Mouse (Mus musculus): ENCODE data around the gene Olfr2. TPM values are rescaled to one million over a fixed set of nuclear protein-coding genes. Genes with fewer than 3 reads are reported as not detected.

Olfr2 gene
- polyA plus RNA-seq (2012; rRNA removed), result not detected in 2 replicates

- Histone ChIP-seq H3K4me3 (ENCODE audit: insufficient read depth, low read length) (no peak within 1 kb of the TSS), H3K27ac (ENCODE audit: insufficient read depth, low read length) (no peak within 1 kb of the TSS), H3K4me1 (ENCODE audit: control insufficient read depth, insufficient read depth, low read length) (no peaks in the 10 kb centered on the region)
- no peak for TF ChIP-seq POLR2A (IDR thresholded peaks at IDR 0.05; ENCODE audit: extremely low read depth, insufficient read depth, low read length)
- TF ChIP-seq CTCF (IDR thresholded peaks at IDR 0.05; ENCODE audit: extremely low read depth, insufficient read depth, low read length), result no peak
Measured at GRCm38 (mm10) chr7:107005972-107006371, at the start of gene Olfr2. Gene Olfr2, minus strand, starts transcription at chr7:107006072.

DNA sequence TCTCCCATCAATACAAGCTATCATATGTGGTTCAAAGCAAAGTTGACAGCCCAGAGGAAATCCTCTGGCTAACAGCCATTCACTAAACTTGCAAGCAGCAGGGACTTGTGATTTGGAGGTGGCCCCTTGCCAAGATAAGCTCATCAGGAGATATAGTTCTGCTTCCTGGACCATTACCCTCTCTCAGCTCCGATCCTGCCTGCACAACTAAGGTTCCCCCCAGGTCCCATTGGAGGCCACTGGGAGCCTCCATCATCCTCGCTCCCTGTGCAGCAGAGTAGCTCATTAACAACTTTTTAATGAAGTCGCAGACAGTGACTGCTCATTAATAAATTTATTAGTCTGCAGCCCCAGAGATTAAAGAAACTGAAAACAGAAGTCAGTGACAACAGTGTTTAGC, 41.7 kb upstream of the Olfr2 start:
- Histone ChIP-seq H3K4me3 (ENCODE audit: insufficient read depth, low read length) (no peak overlapping the region), H3K27ac (ENCODE audit: insufficient read depth, low read length) (no peak overlapping the region), H3K4me1 (ENCODE audit: control insufficient read depth, insufficient read depth, low read length) (no peaks in the 10 kb centered on the region)
- TF ChIP-seq POLR2A (IDR thresholded peaks at IDR 0.05; ENCODE audit: extremely low read depth, insufficient read depth, low read length) (no peak), CTCF (IDR thresholded peaks at IDR 0.05; ENCODE audit: extremely low read depth, insufficient read depth, low read length) (no peak)

GRCm38 (mm10) chr7:107045833-107046232, 40.0 kb upstream of the Olfr2 start:
- Histone ChIP-seq H3K4me1 (ENCODE audit: control insufficient read depth, insufficient read depth, low read length) (no peaks in the 10 kb centered on the region), H3K4me3 (ENCODE audit: insufficient read depth, low read length) (no peak overlapping the region), H3K27ac (ENCODE audit: insufficient read depth, low read length) (no peak overlapping the region)
- TF ChIP-seq POLR2A (IDR thresholded peaks at IDR 0.05; ENCODE audit: extremely low read depth, insufficient read depth, low read length) (no peak), CTCF (IDR thresholded peaks at IDR 0.05; ENCODE audit: extremely low read depth, insufficient read depth, low read length) (no peak)

- TF ChIP-seq POLR2A (IDR thresholded peaks at IDR 0.05; ENCODE audit: extremely low read depth, insufficient read depth, low read length) (no peak), CTCF (IDR thresholded peaks at IDR 0.05; ENCODE audit: extremely low read depth, insufficient read depth, low read length) (no peak)
- no peaks in the 10 kb centered on the region for H3K4me1 ChIP-seq (ENCODE audit: control insufficient read depth, insufficient read depth, low read length)
- no peak overlapping the region for H3K27ac ChIP-seq (ENCODE audit: insufficient read depth, low read length)
- H3K4me3 ChIP-seq (ENCODE audit: insufficient read depth, low read length), result no peak overlapping the region
Measured at GRCm38 (mm10) chr7:107044407-107044806, 38.5 kb upstream of the Olfr2 start.

DNA sequence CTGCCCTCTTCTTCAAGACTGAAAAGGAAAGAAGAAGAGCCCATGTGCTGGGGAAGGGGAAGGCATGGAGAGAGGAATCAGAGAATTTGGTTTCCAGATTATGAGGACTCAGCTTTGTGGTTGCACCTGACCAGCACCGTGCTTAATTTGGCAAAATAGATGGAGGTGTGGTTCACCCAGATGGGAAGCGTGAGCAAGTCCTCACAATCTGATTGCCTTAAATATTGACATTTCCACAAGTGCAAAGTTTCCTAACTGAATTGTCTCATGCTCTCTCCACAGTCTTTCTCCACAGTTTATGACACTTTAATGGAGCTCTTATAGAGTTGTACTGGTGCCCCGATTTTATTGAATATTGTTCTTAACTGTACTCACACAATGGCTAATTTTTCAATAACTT, 37.3 kb upstream of the Olfr2 start:
- H3K27ac ChIP-seq (ENCODE audit: insufficient read depth, low read length), result no peak overlapping the region
- H3K4me1 ChIP-seq (ENCODE audit: control insufficient read depth, insufficient read depth, low read length), result no peaks in the 10 kb centered on the region
- no peak overlapping the region for H3K4me3 ChIP-seq (ENCODE audit: insufficient read depth, low read length)
- TF ChIP-seq CTCF (IDR thresholded peaks at IDR 0.05; ENCODE audit: extremely low read depth, insufficient read depth, low read length) (no peak), POLR2A (IDR thresholded peaks at IDR 0.05; ENCODE audit: extremely low read depth, insufficient read depth, low read length) (no peak)

DNA sequence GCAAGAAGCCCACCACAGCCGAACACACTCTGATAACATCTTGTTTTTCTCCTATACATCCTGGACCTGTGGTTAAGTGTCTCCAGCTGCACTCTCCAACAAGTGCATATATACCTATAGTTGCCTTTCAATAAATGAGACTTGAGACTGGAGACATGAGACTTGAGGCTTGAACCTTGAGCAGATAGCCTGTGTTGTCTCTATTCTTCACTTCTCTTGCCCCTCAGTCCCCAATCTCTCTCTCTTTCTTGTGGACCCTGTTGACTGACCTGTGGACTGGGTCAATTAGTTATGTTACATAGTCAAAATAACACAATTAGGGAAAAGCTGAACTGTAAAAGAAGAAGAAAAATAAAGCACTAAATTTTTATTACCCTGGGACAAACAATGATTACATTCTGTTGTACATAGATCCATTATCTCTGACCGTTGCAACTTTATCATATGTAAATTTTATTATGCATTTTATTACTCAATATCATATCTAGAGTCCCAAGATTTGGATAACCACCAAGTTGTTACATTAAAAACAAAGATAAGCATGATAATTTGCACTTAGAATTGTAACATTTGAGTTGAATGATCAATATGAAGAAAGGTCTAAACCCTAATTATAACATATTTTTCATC, 34.2 kb upstream of the Olfr2 start:
- H3K4me1 ChIP-seq (ENCODE audit: control insufficient read depth, insufficient read depth, low read length), result no peaks in the 10 kb centered on the region
- H3K4me3 ChIP-seq (ENCODE audit: insufficient read depth, low read length), result no peak overlapping the region
- TF ChIP-seq CTCF (IDR thresholded peaks at IDR 0.05; ENCODE audit: extremely low read depth, insufficient read depth, low read length) (no peak), POLR2A (IDR thresholded peaks at IDR 0.05; ENCODE audit: extremely low read depth, insufficient read depth, low read length) (no peak)
- H3K27ac ChIP-seq (ENCODE audit: insufficient read depth, low read length), result no peak overlapping the region

GRCm38 (mm10) chr7:107030874-107031273, 25.0 kb upstream of the Olfr2 start, which contains the start of gene Olfr713:
Gene Olfr713, plus strand, starts transcription at chr7:107031174.
- TF ChIP-seq CTCF (IDR thresholded peaks at IDR 0.05; ENCODE audit: extremely low read depth, insufficient read depth, low read length) (no peak), POLR2A (IDR thresholded peaks at IDR 0.05; ENCODE audit: extremely low read depth, insufficient read depth, low read length) (no peak)
- Histone ChIP-seq H3K4me1 (ENCODE audit: control insufficient read depth, insufficient read depth, low read length) (no peaks in the 10 kb centered on the region), H3K27ac (ENCODE audit: insufficient read depth, low read length) (no peak within 1 kb of the TSS), H3K4me3 (ENCODE audit: insufficient read depth, low read length) (no peak within 1 kb of the TSS)

DNA sequence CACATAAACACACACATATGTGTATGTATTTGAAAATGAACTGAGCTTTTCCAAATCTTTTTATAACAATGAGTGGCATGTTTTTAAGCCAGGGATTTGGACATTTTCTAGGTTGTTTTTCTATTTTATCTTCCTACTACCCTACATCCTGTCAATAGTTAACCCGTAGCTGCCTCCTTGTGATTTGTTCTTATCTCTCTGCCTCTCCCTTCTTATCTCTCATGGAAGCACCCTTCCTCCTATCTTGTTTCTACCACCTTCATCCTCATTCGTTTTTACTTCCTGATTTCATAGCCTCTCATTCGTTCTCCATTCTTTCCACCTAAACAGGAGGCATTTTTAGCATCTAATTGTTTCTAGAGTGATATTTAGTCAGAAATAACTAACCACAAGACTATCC, 1.7 kb downstream of the Olfr2 start:
- TF ChIP-seq CTCF (IDR thresholded peaks at IDR 0.05; ENCODE audit: extremely low read depth, insufficient read depth, low read length) (no peak), POLR2A (IDR thresholded peaks at IDR 0.05; ENCODE audit: extremely low read depth, insufficient read depth, low read length) (no peak)
- H3K27ac ChIP-seq (ENCODE audit: insufficient read depth, low read length), result no peak overlapping the region
- H3K4me3 ChIP-seq (ENCODE audit: insufficient read depth, low read length), result no peak overlapping the region
- no peaks in the 10 kb centered on the region for H3K4me1 ChIP-seq (ENCODE audit: control insufficient read depth, insufficient read depth, low read length)

DNA sequence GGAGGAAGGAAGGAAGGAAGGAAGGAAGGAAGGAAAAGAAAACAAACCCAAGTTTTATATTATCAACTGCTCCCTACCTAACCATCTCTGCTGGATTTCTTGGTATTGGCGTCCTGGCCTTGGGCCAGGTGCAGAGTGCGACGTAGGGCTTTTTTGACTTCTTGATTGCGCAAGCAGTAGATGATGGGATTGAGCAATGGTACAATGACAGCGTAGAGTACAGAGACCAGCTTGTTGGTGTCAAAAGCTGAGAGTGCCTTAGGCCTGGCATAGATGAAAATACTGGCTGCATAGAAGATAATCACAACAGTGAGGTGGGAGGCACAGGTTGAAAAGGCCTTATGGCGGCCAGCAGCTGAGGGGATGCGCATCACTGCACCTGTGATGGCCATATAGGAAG, 5.1 kb downstream of the Olfr2 start:
- no peaks in the 10 kb centered on the region for H3K4me1 ChIP-seq (ENCODE audit: control insufficient read depth, insufficient read depth, low read length)
- H3K4me3 ChIP-seq (ENCODE audit: insufficient read depth, low read length), result no peak overlapping the region
- no peak overlapping the region for H3K27ac ChIP-seq (ENCODE audit: insufficient read depth, low read length)
- TF ChIP-seq POLR2A (IDR thresholded peaks at IDR 0.05; ENCODE audit: extremely low read depth, insufficient read depth, low read length) (no peak), CTCF (IDR thresholded peaks at IDR 0.05; ENCODE audit: extremely low read depth, insufficient read depth, low read length) (no peak)

DNA sequence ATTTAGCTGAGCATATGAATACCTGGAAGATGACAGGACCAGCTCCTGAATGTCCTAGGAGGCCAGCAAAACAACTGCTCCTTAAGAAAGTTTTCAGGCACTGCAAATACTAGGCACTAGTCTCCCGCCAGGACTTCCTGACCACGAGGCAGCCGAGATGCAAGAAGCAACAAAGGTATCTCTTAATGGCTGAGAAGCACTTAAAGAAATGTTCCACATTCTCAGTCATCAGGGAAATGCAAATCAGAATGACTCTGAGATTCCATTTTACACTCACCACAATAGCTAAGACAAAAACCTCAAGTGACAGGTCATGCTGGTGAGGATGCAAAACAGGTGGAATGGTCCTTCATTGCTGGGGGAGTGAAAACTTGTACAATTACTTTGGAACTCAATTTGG, 20.6 kb downstream of the Olfr2 start:
- TF ChIP-seq POLR2A (IDR thresholded peaks at IDR 0.05; ENCODE audit: extremely low read depth, insufficient read depth, low read length), result no peak
- no peak for TF ChIP-seq CTCF (IDR thresholded peaks at IDR 0.05; ENCODE audit: extremely low read depth, insufficient read depth, low read length)
- Histone ChIP-seq H3K4me1 (ENCODE audit: control insufficient read depth, insufficient read depth, low read length) (no peaks in the 10 kb centered on the region), H3K27ac (ENCODE audit: insufficient read depth, low read length) (no peak overlapping the region), H3K4me3 (ENCODE audit: insufficient read depth, low read length) (no peak overlapping the region)
